Mouse (Mus musculus): Measurements from ENCODE around the gene Proser3. TPM values are rescaled to one million over a fixed set of nuclear protein-coding genes. Genes with fewer than 3 reads are reported as not detected.
A peak's percentile ranks its signal among the peaks of the same experiment; 100 is the strongest.

Proser3 gene
- total RNA-seq, 2 experiments from 2014 or later = 3.3 to 8.2 TPM

DNA sequence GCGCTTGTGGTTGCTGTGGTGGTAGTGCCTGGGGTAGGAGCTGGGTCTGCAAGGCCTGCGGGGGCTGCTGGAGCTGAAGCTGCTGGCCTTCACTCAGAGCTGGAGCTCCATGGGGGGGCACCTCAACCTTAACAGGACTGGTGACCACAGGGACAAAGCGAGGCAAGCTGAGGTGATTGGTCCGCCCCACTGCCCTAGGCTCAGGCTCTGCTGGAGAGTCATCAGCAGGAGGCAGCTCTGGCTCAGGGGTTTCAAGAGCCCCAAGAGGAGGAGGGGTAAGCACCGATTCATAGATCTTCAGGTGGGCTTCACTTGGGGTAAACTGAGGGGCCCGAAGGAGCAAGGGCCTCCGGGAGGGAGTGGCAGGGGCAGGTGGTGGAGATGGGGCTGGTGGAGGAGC, 33.1 kb upstream of the Proser3 start:
- no peak for DNase-seq
- intact Hi-C loops (cut with DNase I) = no loop called here

DNA sequence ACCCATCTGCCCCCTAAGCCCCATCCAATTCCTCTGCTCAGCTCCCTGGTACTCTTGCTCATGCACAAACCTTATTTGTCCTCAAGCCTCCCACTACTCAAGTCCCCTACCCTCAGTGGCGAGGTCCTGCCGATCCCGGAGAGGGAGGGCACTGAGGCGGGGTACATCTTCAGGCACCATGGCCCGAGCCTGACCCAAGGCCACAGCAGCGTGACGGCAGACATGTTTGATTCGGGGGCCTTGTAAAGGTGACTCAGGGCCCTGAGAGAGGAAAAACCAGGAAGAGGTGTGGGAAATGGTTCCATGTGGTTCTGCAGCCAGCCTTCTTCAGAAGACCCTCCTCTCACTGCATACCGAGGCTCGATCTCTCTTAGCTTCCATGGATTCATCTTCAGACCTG, 32.2 kb upstream of the Proser3 start:
- intact Hi-C loops (cut with DNase I) = no loop called here
- no peak for DNase-seq

DNA sequence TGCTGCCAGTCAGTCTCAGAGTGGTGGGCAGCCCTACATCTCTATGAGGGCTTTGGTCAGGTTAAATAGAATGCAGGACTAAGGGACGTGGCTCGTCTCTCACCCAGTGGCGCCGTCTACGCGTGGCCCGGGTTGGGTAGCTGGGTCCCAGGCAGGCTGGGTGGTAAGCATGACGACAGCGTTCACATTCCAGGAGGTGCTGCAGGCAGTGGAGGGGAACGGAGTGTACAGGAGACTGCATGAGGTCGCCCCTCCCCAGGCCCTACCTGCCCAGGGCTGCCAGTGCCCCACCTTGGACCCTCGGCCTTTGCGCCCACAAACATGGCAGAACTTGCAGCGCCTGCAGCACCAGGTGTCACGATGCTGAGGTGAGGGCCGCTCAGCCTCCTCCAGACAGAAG, 29.4 kb upstream of the Proser3 start:
- DNase-seq = no peak
- intact Hi-C loops (cut with DNase I) = no loop called here

- DNase-seq = no peak
- intact Hi-C loops (cut with DNase I) = no loop called here
Measured at GRCm38 (mm10) chr7:30579950-30580349, 27.9 kb upstream of the Proser3 start.

DNA sequence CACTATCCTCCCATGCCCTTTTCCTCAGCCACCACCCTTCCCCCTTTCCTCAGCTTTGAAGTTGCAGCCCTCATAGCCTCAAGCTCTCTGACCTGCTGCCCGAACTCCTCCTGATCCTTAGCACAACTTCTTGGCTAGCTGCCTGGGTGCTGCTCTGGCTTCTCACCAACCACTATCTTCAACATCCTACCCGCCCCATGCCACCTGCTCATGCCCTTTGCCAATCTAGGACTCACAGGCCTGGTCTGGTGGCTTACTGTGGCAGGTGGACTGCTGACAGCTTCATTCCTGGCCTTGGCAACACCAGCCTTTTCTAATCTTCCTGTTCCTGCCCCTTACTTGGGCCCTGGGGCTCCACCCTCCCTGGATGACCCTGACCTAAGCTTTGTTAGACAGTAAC, 20.9 kb upstream of the Proser3 start:
- DNase-seq = peak; percentile 71 to 75
- intact Hi-C loops (cut with DNase I) = no loop called here

GRCm38 (mm10) chr7:30572389-30572788, 20.3 kb upstream of the Proser3 start:
- no peak for DNase-seq
- intact Hi-C loops (cut with DNase I) = no loop called here

GRCm38 (mm10) chr7:30567555-30567954, 15.5 kb upstream of the Proser3 start:
- intact Hi-C loops (cut with DNase I) = no loop called here
- DNase-seq = no peak

DNA sequence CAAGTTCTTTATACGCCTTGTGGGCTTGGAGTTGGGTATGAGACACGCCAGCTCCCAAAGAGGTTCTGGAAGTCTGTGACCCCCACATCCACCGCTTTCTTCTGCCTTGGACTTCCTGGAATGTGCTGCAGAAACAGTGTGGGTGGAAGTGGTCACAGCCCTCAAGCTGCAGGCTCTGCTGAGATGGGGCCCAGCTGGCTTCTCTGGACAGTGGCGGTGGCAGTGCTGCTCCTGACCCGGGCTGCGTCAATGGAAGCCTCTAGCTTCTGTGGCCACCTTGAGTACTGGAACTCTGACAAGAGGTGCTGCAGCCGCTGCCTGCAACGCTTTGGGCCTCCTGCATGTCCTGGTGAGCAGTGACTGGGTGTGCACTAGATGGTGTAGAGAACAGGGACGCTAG, 13.9 kb upstream of the Proser3 start:
- intact Hi-C loops (cut with DNase I) = no loop called here
- no peak for DNase-seq

DNA sequence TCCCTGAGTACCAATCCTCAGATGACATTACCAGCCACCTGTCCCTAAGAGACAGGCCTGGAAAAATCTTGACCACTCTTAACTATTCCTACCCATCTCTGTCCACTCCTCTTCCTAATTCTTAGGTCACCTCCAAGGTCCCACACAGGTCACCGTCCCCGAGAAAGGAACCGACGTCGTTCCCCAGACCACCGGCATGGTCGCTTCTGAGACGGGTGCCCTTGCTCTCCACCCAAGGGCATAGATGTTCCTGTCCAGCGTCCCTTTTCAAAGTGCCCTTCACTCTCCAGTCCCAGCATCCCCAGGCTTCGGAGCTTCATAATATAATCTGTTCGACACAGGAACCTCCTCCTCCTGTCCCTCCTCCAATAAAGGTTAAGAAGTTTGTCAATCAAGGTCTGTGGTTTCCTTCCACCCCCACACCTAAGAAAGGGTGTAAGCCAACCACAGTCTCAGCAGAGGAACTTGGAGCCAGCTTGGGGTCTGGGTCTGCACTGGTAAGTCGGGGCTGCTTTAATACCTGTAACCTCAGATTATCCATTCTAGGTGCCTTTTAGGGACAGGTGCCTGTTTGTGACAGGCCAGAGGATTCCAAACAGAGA, 13.0 kb upstream of the Proser3 start, which contains the start of gene Igflr1:
Igflr1 (plus strand) TSS at position 458 of the 602 bp plus-strand sequence.
- no peak for DNase-seq
- intact Hi-C loops (cut with DNase I) = no loop called here

DNA sequence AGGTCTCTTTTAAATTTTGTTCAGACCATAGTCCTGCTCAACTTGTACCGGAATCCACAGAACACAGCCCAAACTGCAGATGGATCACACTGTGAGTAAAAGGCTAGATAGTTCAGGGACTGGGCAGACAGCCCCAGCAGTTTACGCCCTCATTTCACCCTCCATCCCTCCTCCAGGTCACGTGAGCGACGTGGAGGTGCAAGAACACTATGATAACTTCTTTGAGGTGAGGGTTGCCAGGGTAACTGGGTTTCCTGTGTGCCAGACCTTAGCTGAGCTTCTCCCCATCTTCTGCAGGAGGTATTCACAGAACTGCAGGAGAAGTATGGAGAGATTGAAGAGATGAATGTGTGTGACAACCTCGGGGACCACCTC, 11.8 kb upstream of the Proser3 start:
- DNase-seq = no peak
- intact Hi-C loops (cut with DNase I) = no loop called here

DNA sequence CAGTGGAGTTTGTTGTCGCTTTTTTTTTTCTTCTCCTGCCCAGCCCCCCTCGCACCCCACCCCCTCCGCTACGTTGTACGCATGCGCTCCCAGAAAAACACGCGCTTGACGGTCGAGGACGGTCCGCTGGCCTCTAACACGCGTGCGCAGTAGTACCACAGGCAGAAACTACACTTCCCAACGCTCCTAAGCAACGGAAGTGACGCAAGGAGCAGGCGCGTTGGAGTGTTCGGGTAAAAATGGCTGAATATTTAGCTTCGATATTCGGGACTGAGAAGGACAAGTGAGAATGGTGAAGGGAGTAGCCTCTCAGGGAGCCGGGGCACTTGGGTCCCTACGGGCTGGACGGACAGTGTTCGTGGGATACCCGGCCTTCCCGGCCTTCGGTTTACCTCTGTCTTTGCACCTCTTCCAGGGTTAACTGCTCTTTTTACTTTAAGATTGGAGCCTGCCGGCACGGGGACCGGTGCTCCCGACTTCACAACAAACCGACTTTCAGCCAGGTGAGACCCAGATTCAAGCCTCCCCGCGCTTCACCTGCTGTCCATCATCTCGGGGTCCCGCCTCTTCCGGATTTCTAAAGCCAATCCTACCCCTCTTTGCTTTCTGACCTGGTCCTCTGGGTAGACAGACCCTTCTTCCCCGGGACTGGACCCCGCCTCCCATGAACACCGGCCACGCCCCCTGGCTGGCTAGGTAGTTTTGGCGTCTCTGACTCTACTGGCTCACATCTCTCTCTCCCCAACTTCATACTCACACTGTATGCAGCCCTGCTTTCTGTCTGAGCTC, 11.2 kb upstream of the Proser3 start, which contains the start of the genes U2af1l4, Gm49396 and Psenen:
U2af1l4 (plus strand) TSS at position 185 of the 789 bp plus-strand sequence.
Gm49396 (plus strand) TSS at position 228 of the 789 bp plus-strand sequence.
Psenen (minus strand) TSS at position 511 of the 789 bp plus-strand sequence.
- peak; percentile 90 to 96 for DNase-seq
- intact Hi-C loops (cut with DNase I) = no loop called here

GRCm38 (mm10) chr7:30562526-30563116, 10.5 kb upstream of the Proser3 start:
- intact Hi-C loops (cut with DNase I) = no loop called here
- DNase-seq = no peak

DNA sequence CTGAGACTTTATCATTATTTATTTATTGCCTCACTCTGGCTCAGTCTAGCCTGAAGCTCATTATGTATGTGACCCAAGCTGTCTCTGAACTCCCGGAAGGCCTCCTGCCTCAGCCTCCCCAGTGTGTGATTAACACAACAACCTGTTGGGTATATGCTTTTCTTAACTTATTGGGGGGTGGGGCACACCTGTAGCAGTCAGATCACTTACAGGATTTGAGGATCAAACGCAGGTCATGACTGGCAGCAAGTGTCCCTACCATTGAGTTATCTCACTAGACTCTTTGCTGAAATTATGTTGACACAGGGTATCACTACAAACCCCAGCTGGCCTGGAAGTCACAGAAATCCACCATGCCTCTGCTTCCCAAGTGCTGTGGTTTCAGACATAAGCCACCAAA, 8.2 kb upstream of the Proser3 start:
- intact Hi-C loops (cut with DNase I) = no loop called here
- DNase-seq = no peak

DNA sequence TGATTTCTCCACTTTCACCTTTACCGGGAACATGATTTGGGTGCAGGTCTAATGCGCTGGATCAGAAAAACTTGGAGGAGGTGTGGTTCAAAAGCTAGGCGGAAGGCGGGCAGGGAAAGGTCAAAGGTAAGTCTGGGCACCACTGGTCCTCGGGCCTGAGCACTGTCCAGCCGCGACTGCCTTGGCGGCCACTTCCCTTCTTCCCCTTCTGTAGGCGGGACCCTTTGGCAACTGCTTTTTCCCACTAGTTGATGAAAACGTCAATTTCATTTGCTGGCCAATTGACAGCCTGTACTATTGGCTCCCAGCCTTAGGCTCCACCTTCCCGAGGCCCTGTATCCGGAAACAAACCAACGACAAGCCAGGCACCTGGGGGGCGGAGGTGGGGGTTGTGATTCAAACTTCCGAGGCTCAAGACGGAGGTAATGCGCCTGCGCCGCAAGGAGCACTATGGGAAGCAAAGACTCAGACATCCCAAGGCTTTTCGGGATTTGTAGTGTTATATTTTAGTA, 7.4 kb upstream of the Proser3 start, which contains the start of gene Lin37:
Lin37 (minus strand) TSS at position 396 of the 512 bp plus-strand sequence.
- peak; percentile 93 to 95 for DNase-seq
- intact Hi-C loops (cut with DNase I) = no loop called here

DNA sequence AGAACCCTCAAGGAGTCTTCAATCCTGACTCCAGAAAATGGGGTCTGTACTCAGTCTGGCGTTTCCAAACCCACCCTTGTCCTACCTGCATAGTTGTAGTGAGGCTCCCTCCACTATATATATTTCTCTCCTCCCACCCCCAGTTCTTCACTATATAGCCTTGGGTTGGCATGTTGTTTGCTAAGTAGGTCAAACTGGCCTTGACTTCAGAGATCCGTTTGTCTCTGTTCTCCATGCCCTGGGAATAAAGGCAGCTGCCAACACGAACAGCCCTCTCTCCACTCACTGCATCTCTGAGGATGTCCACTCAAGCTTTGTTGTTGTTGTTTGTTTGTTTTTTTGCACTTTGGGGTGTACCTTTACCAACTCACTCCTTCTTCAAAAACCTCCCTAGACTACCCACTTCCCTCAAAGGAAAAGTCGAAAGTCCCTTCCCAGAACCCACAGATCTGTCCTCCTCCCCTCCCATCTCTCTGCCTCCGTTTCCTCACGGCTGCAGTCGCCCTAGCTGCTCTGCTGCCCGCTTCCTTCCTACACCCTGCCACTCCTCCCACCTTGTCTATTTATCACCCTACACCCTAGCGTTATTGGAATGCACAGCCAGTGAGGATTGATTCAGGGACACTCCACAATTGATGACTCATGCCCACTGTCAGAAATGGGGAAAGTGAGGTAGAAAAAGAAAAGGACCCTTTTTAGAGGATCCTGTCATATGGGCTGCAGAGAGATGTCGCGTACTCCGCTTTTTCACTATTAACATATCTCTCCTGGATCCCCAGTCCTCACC, 6.8 kb upstream of the Proser3 start:
- DNase-seq = no peak
- intact Hi-C loops (cut with DNase I) = no loop called here

GRCm38 (mm10) chr7:30557901-30558514, 5.9 kb upstream of the Proser3 start:
- DNase-seq = no peak
- intact Hi-C loops (cut with DNase I) = no loop called here

GRCm38 (mm10) chr7:30556894-30557536, 4.9 kb upstream of the Proser3 start:
- DNase-seq = no peak
- intact Hi-C loops (cut with DNase I) = no loop called here

- intact Hi-C loops (cut with DNase I) = no loop called here
- no peak for DNase-seq
Measured at GRCm38 (mm10) chr7:30553810-30554584, 1.9 kb upstream of the Proser3 start.
